Mouse (Mus musculus): Measurements from ENCODE around the gene Cntn5. TPM values are rescaled to one million over a fixed set of nuclear protein-coding genes. Genes with fewer than 3 reads are reported as not detected.
"Not testable (repeated sequence)": the region's sequence is repeated elsewhere in the genome, so short reads cannot be mapped to it uniquely, and the experiment has no call there.

Cntn5 gene
- polyA plus RNA-seq, 1 experiment from 2014 or later: 0.41 TPM

DNA sequence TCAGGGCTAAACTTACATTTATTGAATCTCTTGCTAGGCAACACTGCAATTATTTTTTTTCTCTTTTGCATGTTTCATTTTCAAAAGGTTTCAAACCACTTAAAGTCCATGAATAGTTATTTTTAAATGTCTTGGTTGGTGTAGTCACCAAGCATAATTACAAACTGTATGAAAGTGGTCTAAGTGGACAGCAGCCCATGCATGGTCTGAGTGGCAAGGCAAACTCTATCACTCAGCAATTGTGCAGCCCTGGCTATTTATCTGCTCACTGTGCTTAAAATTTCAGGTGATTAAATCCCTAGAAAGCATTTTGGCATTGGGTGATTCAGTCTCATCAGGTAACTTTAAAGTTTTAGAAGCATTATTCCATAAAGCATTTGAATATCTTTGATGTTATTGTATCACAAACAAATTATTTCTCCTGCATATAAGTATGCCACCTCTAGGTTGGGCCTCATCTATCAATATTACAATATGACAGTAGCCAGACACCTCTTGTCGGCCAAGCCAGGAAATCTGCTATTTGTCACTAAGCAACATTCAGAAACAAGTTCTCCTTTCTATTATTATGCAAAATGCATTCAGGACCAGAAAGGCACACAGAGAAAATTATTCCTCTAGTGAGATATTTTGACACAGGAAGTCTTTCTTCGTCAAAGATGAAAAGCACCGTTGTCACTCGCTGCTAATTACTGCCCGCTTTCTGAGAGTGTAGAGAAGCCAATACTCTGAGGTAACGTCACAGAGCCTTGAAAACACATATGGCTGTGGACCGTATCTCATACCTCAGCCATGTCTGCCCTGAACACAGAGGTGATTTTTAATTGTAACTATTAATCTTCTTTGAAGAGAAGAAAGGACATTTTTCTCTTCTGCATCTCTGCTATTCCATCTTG lies 329.0 kb downstream of the Cntn5 start:
- no peak for ATAC-seq (ENCODE audit: insufficient read depth, low FRiP score)
- Histone ChIP-seq H3K4me1 (ENCODE audit: control insufficient read depth, insufficient read depth, low read length) (no peaks in the 10 kb centered on the region), H3K36me3 (ENCODE audit: control insufficient read depth, insufficient read depth, low read length) (no peaks in the 10 kb centered on the region), H3K27ac (ENCODE audit: low read length) (no peak overlapping the region), H3K4me2 (ENCODE audit: low read depth, low read length) (no peak overlapping the region), H3K9me3 (replicated peaks; ENCODE audit: control insufficient read depth, low read length) (no peaks in the 10 kb centered on the region), H3K4me3 (replicated peaks; ENCODE audit: low read length) (no peak overlapping the region), H3K9ac (ENCODE audit: low read length) (no peak overlapping the region), H3K27me3 (ENCODE audit: control insufficient read depth, insufficient read depth, low read length) (no peaks in the 10 kb centered on the region)
- 70% methylated on average over 7 of the region's 7 CpGs for WGBS

DNA sequence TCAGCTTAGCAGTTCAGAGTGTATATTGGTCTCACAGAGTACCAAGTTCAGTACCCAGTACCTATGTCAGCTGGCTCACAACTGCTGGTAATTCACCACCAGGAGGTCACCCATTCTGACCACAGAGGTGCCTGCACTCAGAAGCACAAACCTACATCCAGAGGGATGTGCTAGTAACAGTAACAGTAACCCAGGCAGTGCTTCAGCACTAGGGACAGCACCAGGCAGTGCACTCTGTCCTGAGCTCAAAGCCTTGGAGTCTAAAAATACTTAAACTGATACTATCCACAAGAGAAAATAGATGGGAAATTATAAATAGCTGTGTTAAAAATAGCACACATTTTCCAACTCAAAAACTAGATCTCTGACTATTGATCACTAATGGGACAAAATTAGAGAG lies 334.7 kb downstream of the Cntn5 start:
- Histone ChIP-seq H3K27me3 (ENCODE audit: control insufficient read depth, insufficient read depth, low read length) (no peaks in the 10 kb centered on the region), H3K36me3 (ENCODE audit: control insufficient read depth, insufficient read depth, low read length) (no peaks in the 10 kb centered on the region), H3K9ac (ENCODE audit: low read length) (no peak overlapping the region), H3K9me3 (replicated peaks; ENCODE audit: control insufficient read depth, low read length) (no peaks in the 10 kb centered on the region), H3K4me2 (ENCODE audit: low read depth, low read length) (no peak overlapping the region), H3K4me3 (replicated peaks; ENCODE audit: low read length) (no peak overlapping the region), H3K27ac (ENCODE audit: low read length) (no peak overlapping the region), H3K4me1 (ENCODE audit: control insufficient read depth, insufficient read depth, low read length) (no peaks in the 10 kb centered on the region)
- ATAC-seq (ENCODE audit: insufficient read depth, low FRiP score): no peak

DNA sequence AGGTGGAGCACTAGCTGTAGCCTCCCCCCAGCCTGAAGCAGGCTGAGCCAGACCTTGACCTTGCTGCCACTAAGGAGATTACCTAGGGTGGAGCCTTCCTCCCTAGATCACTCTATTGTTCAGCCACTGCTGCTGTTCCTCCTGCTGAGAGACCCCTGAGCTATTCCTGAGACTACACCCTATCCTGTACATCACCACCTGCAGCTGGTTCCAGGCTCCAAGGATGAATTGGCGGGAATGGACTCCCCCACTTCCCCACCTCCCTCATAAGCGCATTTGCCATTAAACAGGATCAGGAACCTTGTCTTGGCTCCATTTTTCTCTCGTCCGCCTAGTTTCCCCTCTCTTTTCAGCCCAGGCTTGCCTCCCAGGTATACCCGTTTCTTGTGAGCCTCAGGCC lies 363.7 kb downstream of the Cntn5 start:
- H3K4me3 ChIP-seq (replicated peaks; ENCODE audit: low read length); ATAC-seq (ENCODE audit: insufficient read depth, low FRiP score); H3K9me3 ChIP-seq (replicated peaks; ENCODE audit: control insufficient read depth, low read length); H3K36me3 ChIP-seq (ENCODE audit: control insufficient read depth, insufficient read depth, low read length); H3K27me3 ChIP-seq (ENCODE audit: control insufficient read depth, insufficient read depth, low read length); H3K4me2 ChIP-seq (ENCODE audit: low read depth, low read length); H3K9ac ChIP-seq (ENCODE audit: low read length); H3K4me1 ChIP-seq (ENCODE audit: control insufficient read depth, insufficient read depth, low read length); H3K27ac ChIP-seq (ENCODE audit: low read length): not testable (repeated sequence)
- whole genome bisulfite sequencing: 57% methylated on average over 5 of the region's 5 CpGs

DNA sequence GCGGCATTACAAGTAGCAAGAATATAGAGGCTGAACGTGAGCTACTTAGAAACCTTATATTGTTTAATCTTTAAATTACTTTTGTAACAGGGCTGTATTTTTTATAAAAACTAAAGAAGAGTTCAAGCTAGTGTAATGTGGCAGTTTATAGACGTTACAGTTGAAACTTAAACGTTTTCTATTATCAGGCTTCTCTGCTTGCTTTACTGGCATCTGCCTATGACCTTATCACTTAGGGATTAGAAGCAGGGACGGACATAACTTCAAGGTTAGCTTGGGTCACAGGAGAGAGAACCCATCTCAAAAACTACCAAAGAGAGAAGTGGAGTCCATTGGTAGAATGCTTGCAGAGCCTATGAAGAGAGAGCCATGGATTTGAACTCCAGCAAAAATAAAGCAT lies 372.3 kb downstream of the Cntn5 start:
- WGBS: 63% methylated on average over 5 of the region's 5 CpGs
- Histone ChIP-seq H3K4me3 (replicated peaks; ENCODE audit: low read length) (no peak overlapping the region), H3K9me3 (replicated peaks; ENCODE audit: control insufficient read depth, low read length) (no peaks in the 10 kb centered on the region), H3K36me3 (ENCODE audit: control insufficient read depth, insufficient read depth, low read length) (no peaks in the 10 kb centered on the region), H3K9ac (ENCODE audit: low read length) (no peak overlapping the region), H3K4me2 (ENCODE audit: low read depth, low read length) (no peak overlapping the region), H3K4me1 (ENCODE audit: control insufficient read depth, insufficient read depth, low read length) (no peaks in the 10 kb centered on the region), H3K27ac (ENCODE audit: low read length) (no peak overlapping the region), H3K27me3 (ENCODE audit: control insufficient read depth, insufficient read depth, low read length) (no peaks in the 10 kb centered on the region)
- no peak for ATAC-seq (ENCODE audit: insufficient read depth, low FRiP score)

DNA sequence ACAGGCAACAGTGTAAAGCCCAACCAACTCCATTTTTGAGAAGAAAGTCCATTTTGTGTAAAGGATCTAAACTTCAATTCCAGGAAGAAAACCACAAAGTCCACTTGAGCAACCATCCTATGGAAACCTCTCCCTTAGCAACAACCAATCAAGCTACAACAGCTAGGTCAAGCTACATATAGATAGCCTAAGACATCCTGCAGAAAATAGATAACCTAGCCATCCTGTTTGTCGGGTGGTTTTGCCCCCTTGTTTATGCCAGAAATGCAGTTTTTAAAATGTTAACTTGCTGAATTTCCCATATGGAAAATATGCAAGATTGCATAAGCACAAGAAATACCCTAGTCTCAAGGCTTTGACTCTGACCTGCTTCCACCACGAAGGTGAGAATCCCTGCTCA lies 373.5 kb downstream of the Cntn5 start:
- H3K27ac ChIP-seq (ENCODE audit: low read length): no peak overlapping the region
- H3K4me1 ChIP-seq (ENCODE audit: control insufficient read depth, insufficient read depth, low read length): no peaks in the 10 kb centered on the region
- no peak overlapping the region for H3K4me2 ChIP-seq (ENCODE audit: low read depth, low read length)
- no peak for ATAC-seq (ENCODE audit: insufficient read depth, low FRiP score)
- no peaks in the 10 kb centered on the region for H3K36me3 ChIP-seq (ENCODE audit: control insufficient read depth, insufficient read depth, low read length)
- no peak overlapping the region for H3K4me3 ChIP-seq (replicated peaks; ENCODE audit: low read length)
- no peaks in the 10 kb centered on the region for H3K27me3 ChIP-seq (ENCODE audit: control insufficient read depth, insufficient read depth, low read length)
- H3K9ac ChIP-seq (ENCODE audit: low read length): no peak overlapping the region
- H3K9me3 ChIP-seq (replicated peaks; ENCODE audit: control insufficient read depth, low read length): no peaks in the 10 kb centered on the region
- 82% methylated on average over 2 of the region's 2 CpGs for WGBS

DNA sequence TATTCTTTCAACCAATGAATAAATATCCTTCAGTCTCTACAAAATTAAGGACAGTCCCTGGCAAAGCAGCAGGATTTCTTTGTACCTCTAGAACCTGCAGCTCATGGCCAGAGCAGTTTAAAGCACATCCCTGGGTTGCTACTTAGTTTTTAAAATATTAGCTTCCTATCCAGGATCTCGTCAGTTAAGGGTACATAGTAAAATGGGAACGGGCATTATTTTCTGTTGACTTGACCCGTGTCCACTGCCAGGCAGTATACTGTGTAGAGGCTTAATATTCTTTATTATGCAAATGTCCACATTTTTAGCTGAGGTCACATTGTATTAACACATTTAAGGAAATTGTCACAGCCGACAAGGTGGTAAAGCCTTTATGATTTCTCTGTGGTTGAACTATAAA lies 375.0 kb downstream of the Cntn5 start:
- ATAC-seq (ENCODE audit: insufficient read depth, low FRiP score): no peak
- H3K4me1 ChIP-seq (ENCODE audit: control insufficient read depth, insufficient read depth, low read length): no peaks in the 10 kb centered on the region
- H3K27ac ChIP-seq (ENCODE audit: low read length): no peak overlapping the region
- no peaks in the 10 kb centered on the region for H3K27me3 ChIP-seq (ENCODE audit: control insufficient read depth, insufficient read depth, low read length)
- no peak overlapping the region for H3K4me3 ChIP-seq (replicated peaks; ENCODE audit: low read length)
- no peaks in the 10 kb centered on the region for H3K36me3 ChIP-seq (ENCODE audit: control insufficient read depth, insufficient read depth, low read length)
- H3K4me2 ChIP-seq (ENCODE audit: low read depth, low read length): no peak overlapping the region
- 82% methylated on average over 4 of the region's 4 CpGs for WGBS
- H3K9me3 ChIP-seq (replicated peaks; ENCODE audit: control insufficient read depth, low read length): no peaks in the 10 kb centered on the region
- no peak overlapping the region for H3K9ac ChIP-seq (ENCODE audit: low read length)

DNA sequence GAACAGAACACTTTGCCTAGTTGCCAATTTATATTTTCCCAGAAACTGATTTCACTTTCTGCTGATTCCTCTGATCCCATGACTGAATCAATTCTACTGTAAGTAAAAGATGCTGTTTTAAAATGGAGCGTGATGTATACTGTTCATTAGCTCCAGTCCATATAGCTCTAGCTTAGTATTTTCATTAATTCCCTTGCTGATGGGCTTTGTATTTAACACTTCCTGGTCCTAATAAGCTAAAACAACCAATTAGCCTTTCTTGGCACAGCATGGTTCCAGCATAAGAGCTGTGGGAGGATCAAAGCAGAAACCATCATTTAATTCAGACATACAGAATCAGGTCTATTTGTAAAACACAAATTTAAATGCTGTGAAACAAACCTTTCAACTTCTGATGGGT lies 375.5 kb downstream of the Cntn5 start:
- Histone ChIP-seq H3K27me3 (ENCODE audit: control insufficient read depth, insufficient read depth, low read length) (no peaks in the 10 kb centered on the region), H3K9me3 (replicated peaks; ENCODE audit: control insufficient read depth, low read length) (no peaks in the 10 kb centered on the region), H3K4me2 (ENCODE audit: low read depth, low read length) (no peak overlapping the region), H3K36me3 (ENCODE audit: control insufficient read depth, insufficient read depth, low read length) (no peaks in the 10 kb centered on the region), H3K27ac (ENCODE audit: low read length) (no peak overlapping the region), H3K4me1 (ENCODE audit: control insufficient read depth, insufficient read depth, low read length) (no peaks in the 10 kb centered on the region), H3K4me3 (replicated peaks; ENCODE audit: low read length) (no peak overlapping the region), H3K9ac (ENCODE audit: low read length) (no peak overlapping the region)
- no peak for ATAC-seq (ENCODE audit: insufficient read depth, low FRiP score)
- WGBS: 84% methylated on average over 1 of the region's 1 CpGs

DNA sequence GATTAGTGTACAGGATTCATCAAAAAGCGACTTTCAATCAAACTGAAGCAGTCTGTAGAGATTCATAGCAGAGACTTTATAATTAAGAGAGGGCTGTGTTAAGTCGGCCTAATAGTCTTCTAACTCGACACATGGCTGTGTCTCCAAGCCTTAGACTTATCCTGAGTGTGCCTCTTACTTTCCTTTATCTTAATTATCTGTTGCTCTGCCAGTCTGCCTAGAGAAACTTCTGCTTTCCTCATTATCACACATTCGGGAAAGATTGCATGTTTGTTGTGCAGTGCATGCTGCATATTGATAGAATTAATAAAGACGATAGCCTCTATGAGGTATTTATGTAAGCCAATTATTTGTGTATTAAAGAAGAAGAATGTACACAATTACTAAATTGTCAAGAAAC lies 375.9 kb downstream of the Cntn5 start:
- H3K27me3 ChIP-seq (ENCODE audit: control insufficient read depth, insufficient read depth, low read length): no peaks in the 10 kb centered on the region
- H3K36me3 ChIP-seq (ENCODE audit: control insufficient read depth, insufficient read depth, low read length): no peaks in the 10 kb centered on the region
- WGBS: 74% methylated on average over 5 of the region's 5 CpGs
- H3K9ac ChIP-seq (ENCODE audit: low read length): no peak overlapping the region
- no peak overlapping the region for H3K4me2 ChIP-seq (ENCODE audit: low read depth, low read length)
- ATAC-seq (ENCODE audit: insufficient read depth, low FRiP score): no peak
- no peak overlapping the region for H3K27ac ChIP-seq (ENCODE audit: low read length)
- no peaks in the 10 kb centered on the region for H3K4me1 ChIP-seq (ENCODE audit: control insufficient read depth, insufficient read depth, low read length)
- no peak overlapping the region for H3K4me3 ChIP-seq (replicated peaks; ENCODE audit: low read length)
- no peaks in the 10 kb centered on the region for H3K9me3 ChIP-seq (replicated peaks; ENCODE audit: control insufficient read depth, low read length)

DNA sequence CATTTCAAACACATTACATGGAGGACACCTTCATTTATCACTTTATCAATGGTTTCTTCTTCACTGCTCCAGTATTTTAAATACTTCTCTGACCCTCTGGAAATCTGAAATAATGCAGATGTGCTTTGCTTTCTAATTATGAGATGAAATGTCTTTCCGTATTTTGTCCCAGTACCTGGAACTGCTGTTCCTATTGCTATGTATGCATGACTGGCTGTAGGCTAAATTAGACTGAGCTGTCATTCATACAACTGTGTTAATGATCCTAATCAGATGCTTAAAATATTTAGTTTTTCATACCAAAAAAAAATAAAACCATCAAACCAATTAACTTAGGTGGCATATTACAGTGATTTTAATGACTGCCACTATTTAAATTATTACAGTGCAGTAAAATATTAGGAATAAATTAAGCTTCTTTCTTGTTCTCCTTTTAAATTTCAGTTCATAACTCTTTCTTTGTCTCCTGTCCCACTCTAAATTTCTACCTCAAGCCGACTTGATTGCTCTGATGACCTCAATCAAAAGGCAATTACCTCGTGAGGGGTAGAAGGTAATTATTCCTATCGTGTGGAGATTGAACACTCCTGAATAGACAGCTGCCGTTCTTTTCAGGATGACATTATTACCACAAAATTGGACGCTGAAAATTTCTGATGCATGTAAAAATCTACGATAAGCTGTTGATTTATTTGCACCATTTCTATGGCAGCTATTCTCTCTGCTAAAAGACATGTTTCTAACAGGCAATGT lies 378.5 kb downstream of the Cntn5 start:
- H3K9me3 ChIP-seq (replicated peaks; ENCODE audit: control insufficient read depth, low read length): no peaks in the 10 kb centered on the region
- H3K9ac ChIP-seq (ENCODE audit: low read length): no peak overlapping the region
- no peak overlapping the region for H3K27ac ChIP-seq (ENCODE audit: low read length)
- no peaks in the 10 kb centered on the region for H3K4me1 ChIP-seq (ENCODE audit: control insufficient read depth, insufficient read depth, low read length)
- no peaks in the 10 kb centered on the region for H3K27me3 ChIP-seq (ENCODE audit: control insufficient read depth, insufficient read depth, low read length)
- no peak overlapping the region for H3K4me3 ChIP-seq (replicated peaks; ENCODE audit: low read length)
- no peaks in the 10 kb centered on the region for H3K36me3 ChIP-seq (ENCODE audit: control insufficient read depth, insufficient read depth, low read length)
- 71% methylated on average over 7 of the region's 7 CpGs for WGBS
- ATAC-seq (ENCODE audit: insufficient read depth, low FRiP score): no peak
- no peak overlapping the region for H3K4me2 ChIP-seq (ENCODE audit: low read depth, low read length)

Data from stomach, embryonic 16.5 days (tissue).